Mouse (Mus musculus): ENCODE results near the gene Rps10. TPM values are rescaled to one million over a fixed set of nuclear protein-coding genes. Genes with fewer than 3 reads are reported as not detected.

Gene Rps10
- polyA plus RNA-seq, 1 experiment from 2014 or later = 1,122 TPM

- Histone ChIP-seq H3K27ac (replicated peaks; ENCODE audit: low read depth, low read length) (no peak overlapping the region), H3K27me3 (replicated peaks; ENCODE audit: control insufficient read depth, insufficient read depth, low read length) (no peaks in the 10 kb centered on the region), H3K9ac (ENCODE audit: low read depth, low read length) (no peak overlapping the region), H3K4me3 (ENCODE audit: low read depth, low read length) (no peak overlapping the region), H3K9me3 (ENCODE audit: control insufficient read depth, low read length) (no peaks in the 10 kb centered on the region), H3K36me3 (ENCODE audit: control insufficient read depth, insufficient read depth, low read length) (no peaks in the 10 kb centered on the region), H3K4me2 (ENCODE audit: low read depth, low read length) (no peak overlapping the region), H3K4me1 (ENCODE audit: control insufficient read depth, insufficient read depth, low read length) (no peaks in the 10 kb centered on the region)
- DNase-seq (ENCODE audit: low spot score) = no peak
- ATAC-seq (ENCODE audit: low read depth) = no peak
- WGBS = 79% methylated on average over 6 of the region's 6 CpGs
Measured at GRCm38 (mm10) chr17:27671720-27672119, 35.3 kb upstream of the Rps10 start.

GRCm38 (mm10) chr17:27658767-27659166, 22.3 kb upstream of the Rps10 start:
- Histone ChIP-seq H3K27me3 (replicated peaks; ENCODE audit: control insufficient read depth, insufficient read depth, low read length) (peaks cover 17% of the 10 kb centered on the region), H3K36me3 (ENCODE audit: control insufficient read depth, insufficient read depth, low read length) (no peaks in the 10 kb centered on the region)
- 65% methylated on average over 7 of the region's 7 CpGs for WGBS

GRCm38 (mm10) chr17:27657123-27657522, 20.7 kb upstream of the Rps10 start:
- Histone ChIP-seq H3K4me1 (ENCODE audit: control insufficient read depth, insufficient read depth, low read length) (peaks cover 13% of the 10 kb centered on the region), H3K36me3 (ENCODE audit: control insufficient read depth, insufficient read depth, low read length) (no peaks in the 10 kb centered on the region), H3K4me2 (ENCODE audit: low read depth, low read length) (no peak overlapping the region), H3K9ac (ENCODE audit: low read depth, low read length) (no peak overlapping the region), H3K27me3 (replicated peaks; ENCODE audit: control insufficient read depth, insufficient read depth, low read length) (peaks cover 17% of the 10 kb centered on the region), H3K9me3 (ENCODE audit: control insufficient read depth, low read length) (no peaks in the 10 kb centered on the region), H3K4me3 (ENCODE audit: low read depth, low read length) (no peak overlapping the region), H3K27ac (replicated peaks; ENCODE audit: low read depth, low read length) (no peak overlapping the region)
- no peak for ATAC-seq (ENCODE audit: low read depth)
- no peak for DNase-seq (ENCODE audit: low spot score)
- 75% methylated on average over 8 of the region's 8 CpGs for WGBS

More at GRCm38 (mm10) chr17:27658767-27659166, 22.3 kb upstream of the Rps10 start:
- ATAC-seq (ENCODE audit: low read depth) (no peak), DNase-seq (ENCODE audit: low spot score) (no peak)
- no peak overlapping the region for H3K4me3 ChIP-seq (ENCODE audit: low read depth, low read length)
- no peak overlapping the region for H3K4me2 ChIP-seq (ENCODE audit: low read depth, low read length)
- H3K9me3 ChIP-seq (ENCODE audit: control insufficient read depth, low read length) = no peaks in the 10 kb centered on the region
- no peak overlapping the region for H3K9ac ChIP-seq (ENCODE audit: low read depth, low read length)
- H3K27ac ChIP-seq (replicated peaks; ENCODE audit: low read depth, low read length) = no peak overlapping the region
- H3K4me1 ChIP-seq (ENCODE audit: control insufficient read depth, insufficient read depth, low read length) = peaks cover 13% of the 10 kb centered on the region

- Histone ChIP-seq H3K9ac (ENCODE audit: low read depth, low read length) (no peak overlapping the region), H3K9me3 (ENCODE audit: control insufficient read depth, low read length) (no peaks in the 10 kb centered on the region), H3K4me1 (ENCODE audit: control insufficient read depth, insufficient read depth, low read length) (peaks cover 13% of the 10 kb centered on the region), H3K27me3 (replicated peaks; ENCODE audit: control insufficient read depth, insufficient read depth, low read length) (peaks cover 17% of the 10 kb centered on the region), H3K4me2 (ENCODE audit: low read depth, low read length) (peak overlapping the region; percentile 97), H3K4me3 (ENCODE audit: low read depth, low read length) (peak overlapping the region; percentile 51), H3K27ac (replicated peaks; ENCODE audit: low read depth, low read length) (no peak overlapping the region), H3K36me3 (ENCODE audit: control insufficient read depth, insufficient read depth, low read length) (no peaks in the 10 kb centered on the region)
- DNase-seq (ENCODE audit: low spot score) (no peak), ATAC-seq (ENCODE audit: low read depth) (no peak)
- 10% methylated on average over 5 of the region's 5 CpGs for WGBS
Measured at GRCm38 (mm10) chr17:27656414-27656813, 19.9 kb upstream of the Rps10 start.

- Histone ChIP-seq H3K4me3 (ENCODE audit: low read depth, low read length) (peak overlapping the region; percentile 51), H3K9ac (ENCODE audit: low read depth, low read length) (peak overlapping the region; percentile 58; the same call in 1 of the 2 replicates), H3K4me2 (ENCODE audit: low read depth, low read length) (peak overlapping the region; percentile 97), H3K36me3 (ENCODE audit: control insufficient read depth, insufficient read depth, low read length) (no peaks in the 10 kb centered on the region), H3K27me3 (replicated peaks; ENCODE audit: control insufficient read depth, insufficient read depth, low read length) (peaks cover 17% of the 10 kb centered on the region), H3K9me3 (ENCODE audit: control insufficient read depth, low read length) (no peaks in the 10 kb centered on the region), H3K4me1 (ENCODE audit: control insufficient read depth, insufficient read depth, low read length) (peaks cover 13% of the 10 kb centered on the region), H3K27ac (replicated peaks; ENCODE audit: low read depth, low read length) (no peak overlapping the region)
- 3% methylated on average over 9 of the region's 14 CpGs for WGBS
- peak; percentile 62 for ATAC-seq (ENCODE audit: low read depth)
- peak; percentile 64 for DNase-seq (ENCODE audit: low spot score)
Measured at GRCm38 (mm10) chr17:27656011-27656399, 19.5 kb upstream of the Rps10 start.

GRCm38 (mm10) chr17:27655089-27656010, 18.9 kb upstream of the Rps10 start, which contains the start of gene Pacsin1:
Gene Pacsin1, plus strand, starts transcription at chr17:27655509.
- WGBS = 2% methylated on average over 40 of the region's 65 CpGs
- DNase-seq (ENCODE audit: low spot score) = peak; percentile 56

GRCm38 (mm10) chr17:27653253-27653959, 16.9 kb upstream of the Rps10 start:
- Histone ChIP-seq H3K4me1 (ENCODE audit: control insufficient read depth, insufficient read depth, low read length) (peaks cover 13% of the 10 kb centered on the region), H3K36me3 (ENCODE audit: control insufficient read depth, insufficient read depth, low read length) (no peaks in the 10 kb centered on the region), H3K4me3 (ENCODE audit: low read depth, low read length) (no peak overlapping the region), H3K27ac (replicated peaks; ENCODE audit: low read depth, low read length) (no peak overlapping the region), H3K9ac (ENCODE audit: low read depth, low read length) (no peak overlapping the region), H3K4me2 (ENCODE audit: low read depth, low read length) (no peak overlapping the region), H3K9me3 (ENCODE audit: control insufficient read depth, low read length) (no peaks in the 10 kb centered on the region), H3K27me3 (replicated peaks; ENCODE audit: control insufficient read depth, insufficient read depth, low read length) (peaks cover 17% of the 10 kb centered on the region)
- WGBS = 76% methylated on average over 10 of the region's 10 CpGs
- ATAC-seq (ENCODE audit: low read depth) (no peak), DNase-seq (ENCODE audit: low spot score) (no peak)

More at GRCm38 (mm10) chr17:27655089-27656010, 18.9 kb upstream of the Rps10 start, which contains the start of gene Pacsin1:
- Histone ChIP-seq H3K36me3 (ENCODE audit: control insufficient read depth, insufficient read depth, low read length) (no peaks in the 10 kb centered on the region), H3K9me3 (ENCODE audit: control insufficient read depth, low read length) (no peaks in the 10 kb centered on the region), H3K4me2 (ENCODE audit: low read depth, low read length) (peak within 1 kb of the TSS; percentile 97), H3K27me3 (replicated peaks; ENCODE audit: control insufficient read depth, insufficient read depth, low read length) (peaks cover 17% of the 10 kb centered on the region), H3K9ac (ENCODE audit: low read depth, low read length) (peak within 1 kb of the TSS; percentile 58), H3K4me1 (ENCODE audit: control insufficient read depth, insufficient read depth, low read length) (peaks cover 13% of the 10 kb centered on the region), H3K27ac (replicated peaks; ENCODE audit: low read depth, low read length) (no peak within 1 kb of the TSS), H3K4me3 (ENCODE audit: low read depth, low read length) (peak within 1 kb of the TSS; percentile 51)
- ATAC-seq (ENCODE audit: low read depth) = peak; percentile 90

GRCm38 (mm10) chr17:27652046-27652790, 15.7 kb upstream of the Rps10 start:
- Histone ChIP-seq H3K36me3 (ENCODE audit: control insufficient read depth, insufficient read depth, low read length) (no peaks in the 10 kb centered on the region), H3K9ac (ENCODE audit: low read depth, low read length) (no peak overlapping the region), H3K9me3 (ENCODE audit: control insufficient read depth, low read length) (no peaks in the 10 kb centered on the region), H3K4me2 (ENCODE audit: low read depth, low read length) (no peak overlapping the region), H3K27ac (replicated peaks; ENCODE audit: low read depth, low read length) (no peak overlapping the region), H3K4me1 (ENCODE audit: control insufficient read depth, insufficient read depth, low read length) (peaks cover 13% of the 10 kb centered on the region), H3K4me3 (ENCODE audit: low read depth, low read length) (no peak overlapping the region), H3K27me3 (replicated peaks; ENCODE audit: control insufficient read depth, insufficient read depth, low read length) (peaks cover 17% of the 10 kb centered on the region)
- no peak for DNase-seq (ENCODE audit: low spot score)
- 82% methylated on average over 23 of the region's 23 CpGs for WGBS
- ATAC-seq (ENCODE audit: low read depth) = no peak
